Mouse (Mus musculus) c-Kit-positive CD71-negative TER-119-negative erythroid progenitor cells, embryonic 14.5 days (primary cell): Measurements from ENCODE around the gene Ap2a2.
"Not testable (repeated sequence)": the region's sequence is repeated elsewhere in the genome, so short reads cannot be mapped to it uniquely, and the experiment has no call there.

Experiments used
- DNase-seq: peaks from one replicate; pipeline ENCODE4 v3.0.0-alpha.2; 2013; ENCODE audit warnings: low read depth

Ap2a2 gene

DNA sequence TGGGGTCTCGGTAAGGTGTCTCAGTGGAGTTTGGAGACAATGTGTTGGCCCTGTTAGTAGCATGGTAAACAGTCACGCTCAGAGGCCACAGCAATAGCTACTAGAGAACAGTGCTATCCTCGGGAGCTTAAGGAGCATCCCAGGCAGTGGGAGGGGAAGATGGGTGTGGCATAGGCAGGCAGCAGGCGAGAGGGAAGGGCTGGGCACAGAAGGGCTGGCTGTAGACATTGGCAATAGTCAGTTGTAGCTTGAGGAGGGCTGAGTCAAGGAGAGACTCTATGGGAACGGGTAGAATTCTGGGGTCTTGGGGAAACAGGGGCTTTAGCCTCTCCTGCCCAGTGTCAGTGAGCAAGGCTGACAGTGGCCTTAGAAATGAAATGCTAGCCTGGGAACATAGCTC is 100.2 kb downstream of the Ap2a2 start:
- DNase-seq: no peak

DNA sequence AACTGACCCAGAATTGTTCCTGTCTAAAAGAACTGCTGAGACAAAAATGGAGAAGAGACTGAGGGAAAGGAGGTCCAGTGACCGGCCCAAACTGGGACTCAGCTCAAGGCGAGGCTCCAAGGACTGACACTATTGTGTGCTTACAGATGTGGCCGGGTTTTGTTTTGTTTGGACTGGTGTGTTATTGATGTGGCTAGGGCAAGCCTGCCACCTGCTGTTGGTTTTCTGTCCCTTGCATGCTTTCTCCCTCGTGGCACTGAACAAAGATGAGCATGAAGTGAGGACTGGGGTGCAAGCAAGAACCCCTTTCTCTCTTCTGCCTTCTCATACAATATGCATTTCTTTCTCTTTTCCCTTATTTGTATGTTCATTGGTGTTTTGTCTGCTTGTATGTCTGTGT is 104.2 kb downstream of the Ap2a2 start:
- peak; percentile 34 for DNase-seq

DNA sequence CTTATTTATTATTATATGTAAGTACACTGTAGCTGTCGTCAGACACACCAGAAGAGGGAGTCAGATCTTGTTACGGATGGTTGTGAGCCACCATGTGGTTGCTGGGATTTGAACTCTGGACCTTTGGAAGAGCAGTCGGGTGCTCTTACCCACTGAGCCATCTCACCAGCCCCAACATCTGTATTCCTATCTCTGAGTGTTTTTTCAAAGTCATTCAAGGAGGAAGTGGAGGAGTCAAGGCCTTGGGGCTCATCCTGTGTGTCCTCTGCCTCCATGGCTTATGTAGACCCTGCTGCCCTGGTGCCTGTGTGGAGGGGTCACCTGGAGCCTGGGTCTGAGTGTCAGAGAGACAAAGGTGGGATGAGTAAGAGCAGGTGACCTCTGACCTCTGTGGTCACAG is 107.1 kb downstream of the Ap2a2 start:
- not testable (repeated sequence) for DNase-seq

DNA sequence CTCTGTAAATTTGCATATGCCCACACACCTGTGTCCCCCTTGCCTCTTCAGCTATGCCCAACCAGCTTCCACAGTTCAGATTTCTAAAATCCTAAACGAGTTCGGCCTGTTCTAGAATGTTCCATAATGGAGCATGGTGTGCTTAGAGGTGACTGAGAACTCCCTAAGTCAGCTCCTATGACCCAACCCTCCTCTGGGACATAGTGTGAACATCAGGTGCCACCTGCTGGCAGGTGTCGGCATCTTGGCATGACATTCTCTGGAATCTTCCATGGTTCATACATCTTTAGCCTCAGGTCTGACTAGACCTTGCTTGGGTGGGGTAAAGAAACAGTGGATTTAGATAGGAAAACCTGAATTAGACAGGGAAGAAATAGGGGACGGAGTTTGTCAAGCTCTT is 109.0 kb downstream of the Ap2a2 start:
- DNase-seq: peak; percentile 19

DNA sequence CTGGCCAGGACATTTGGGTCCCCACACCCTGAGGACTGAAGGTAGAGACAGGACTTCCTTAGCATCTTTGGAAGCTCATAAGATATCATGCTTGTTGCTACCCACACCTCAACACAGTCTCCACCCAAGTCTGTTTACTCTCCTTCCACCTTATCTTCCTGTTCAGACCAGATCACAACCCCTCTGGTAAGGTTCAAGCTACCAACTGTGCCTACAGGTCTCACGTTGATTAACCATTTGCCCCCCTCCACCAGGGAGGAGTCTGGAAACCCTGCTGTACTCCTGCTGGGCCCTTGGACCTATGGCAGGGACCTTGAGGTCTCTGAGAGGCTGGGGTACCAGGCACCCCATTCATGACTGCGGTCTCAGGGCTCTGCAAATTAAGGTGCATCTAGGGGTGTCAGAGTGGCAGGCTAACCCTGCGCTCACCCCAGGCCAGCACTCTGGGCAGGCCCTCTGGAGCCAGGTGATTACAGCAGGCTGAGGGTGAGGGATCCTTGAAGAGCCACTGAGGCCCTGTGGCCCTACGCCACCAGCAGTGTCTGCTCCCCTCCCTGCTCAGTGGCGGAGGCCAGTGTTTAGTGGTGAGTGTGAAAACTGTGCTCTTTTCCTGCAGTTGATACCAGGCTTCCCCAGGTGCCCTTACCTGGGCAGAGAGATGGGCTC is 109.8 kb downstream of the Ap2a2 start:
- no peak for DNase-seq

DNA sequence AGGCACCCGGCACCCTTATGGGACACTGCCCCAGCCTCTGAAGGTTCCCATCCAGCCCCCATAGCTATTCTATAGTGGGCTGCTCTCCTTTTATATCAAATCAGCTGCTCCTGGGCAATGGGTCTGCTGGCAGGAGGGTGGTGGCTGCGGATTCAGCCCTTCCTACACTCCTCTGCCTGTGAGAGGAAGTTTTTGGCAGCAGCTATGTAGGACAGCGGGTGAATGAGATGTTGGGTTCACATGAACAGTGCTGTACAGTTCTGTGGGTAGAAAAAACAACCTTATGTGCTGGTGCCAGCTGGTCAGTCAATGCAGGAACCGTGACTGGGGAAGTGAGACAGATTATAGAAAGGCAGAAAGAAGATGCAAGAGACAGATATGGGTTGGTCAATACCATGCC is 116.9 kb downstream of the Ap2a2 start:
- no peak for DNase-seq
